Mouse (Mus musculus) layer of hippocampus, postnatal 36 days (tissue): ENCODE measurements around the gene Glra1. TPM values are rescaled to one million over a fixed set of nuclear protein-coding genes. Genes with fewer than 3 reads are reported as not detected.

Experiments used
- DNase-seq, 2 experiments: peaks; one replicate each; pipeline ENCODE4 v3.0.0; 2022
- microRNA-seq, 2 experiments: library from miRNA; unstranded; fragments of <30 nt; microRNA quantifications; one replicate each; pipeline ENCODE4 v1.2.0; 2021
- total RNA-seq, 2 experiments: library from RNA; stranded (reverse); gene quantifications; 2 replicates each; pipeline ENCODE4 v1.2.3; 2021

Gene Glra1
- total RNA-seq, 2 experiments from 2014 or later = 0.20 TPM; not detected in 1

GRCm38 (mm10) chr11:55517666-55518065 lies 90.3 kb downstream of the Glra1 start:
- DNase-seq = no peak

- DNase-seq = no peak
These were observed 96.6 kb downstream of the Glra1 start for GRCm38 (mm10) chr11:55511374-55511773.

- DNase-seq = no peak
These were observed 102.5 kb downstream of the Glra1 start for GRCm38 (mm10) chr11:55505485-55505884.

GRCm38 (mm10) chr11:55502886-55503285 lies 105.1 kb downstream of the Glra1 start:
- no peak for DNase-seq

GRCm38 (mm10) chr11:55501955-55502531 lies 106.0 kb downstream of the Glra1 start:
- no peak for DNase-seq

- no peak for DNase-seq
These were observed 110.1 kb downstream of the Glra1 start for GRCm38 (mm10) chr11:55497885-55498284.

- no peak for DNase-seq
These were observed 111.8 kb downstream of the Glra1 start for GRCm38 (mm10) chr11:55496158-55496557.

GRCm38 (mm10) chr11:55485443-55485842 lies 122.6 kb downstream of the Glra1 start:
- no peak for DNase-seq

GRCm38 (mm10) chr11:55473219-55473618 lies 134.8 kb downstream of the Glra1 start:
- DNase-seq = no peak

GRCm38 (mm10) chr11:55471467-55471866 lies 136.5 kb downstream of the Glra1 start:
- no peak for DNase-seq

- DNase-seq = no peak
These were observed 137.2 kb downstream of the Glra1 start for GRCm38 (mm10) chr11:55470761-55471160.

GRCm38 (mm10) chr11:55469923-55470691 lies 137.9 kb downstream of the Glra1 start:
- peak; percentile 15 to 20 for DNase-seq

GRCm38 (mm10) chr11:55469048-55469843 lies 138.8 kb downstream of the Glra1 start, which contains the start of gene G3bp1:
TSS of gene G3bp1 (plus strand) at chr11:55469685.
- peak; percentile 99 to 100 for DNase-seq

- DNase-seq = no peak
These were observed 139.4 kb downstream of the Glra1 start for GRCm38 (mm10) chr11:55468611-55469047.

- DNase-seq = no peak
These were observed 140.0 kb downstream of the Glra1 start for GRCm38 (mm10) chr11:55468012-55468411.

- no peak for DNase-seq
These were observed 142.8 kb downstream of the Glra1 start for GRCm38 (mm10) chr11:55465177-55465576.

GRCm38 (mm10) chr11:55464707-55465106 lies 143.3 kb downstream of the Glra1 start:
- no peak for DNase-seq

Small RNAs within 50 kb of the gene (microRNA-seq; reads per million reads assigned to microRNA genes)
- 0 reads per million in 2 experiments for gene Mir7652

Other genes starting within 250 kb of the Glra1 start
- gene Sparc, start 185.0 kb downstream of the Glra1 start, total RNA-seq = 100 to 1,000 TPM; 312 to 317 TPM
- gene Atox1, start 147.0 kb downstream of the Glra1 start, total RNA-seq = 10 to 100 TPM; 83.8 to 93.7 TPM
- gene G3bp1, start 138.5 kb downstream of the Glra1 start, total RNA-seq = 10 to 100 TPM; 34.1 to 36.8 TPM